In genomic region chr12:73207461-73207860, GRCm38 (mm10) we compare ENCODE assay signal across 11 mouse cellular contexts.
"Had no signal": no experiment of that assay in that cellular context is flagged by ENCODE, and none has a peak within 500 bp of the region (broad histone marks: within the 10 kb centered on the region; RNA-seq: fewer than 3 reads in every experiment).

No protein-coding gene starts in this region.

- H3K9ac ChIP-seq: limb, embryonic 12.5 days; liver, embryonic 15.5 days; midbrain, embryonic 13.5 days; neural tube, embryonic 15.5 days had no signal

- H3K9me3 ChIP-seq: limb, embryonic 12.5 days; liver, embryonic 15.5 days; midbrain, embryonic 13.5 days; neural tube, embryonic 15.5 days had no signal

- H3K36me3 ChIP-seq: limb, embryonic 12.5 days; liver, embryonic 15.5 days; midbrain, embryonic 13.5 days; neural tube, embryonic 15.5 days had no signal

- H3K4me2 ChIP-seq: limb, embryonic 12.5 days; liver, embryonic 15.5 days; midbrain, embryonic 13.5 days; neural tube, embryonic 15.5 days had no signal

- H3K4me3 ChIP-seq: limb, embryonic 12.5 days; liver, embryonic 15.5 days; midbrain, embryonic 13.5 days; neural tube, embryonic 15.5 days had no signal

- ATAC-seq: midbrain, embryonic 13.5 days had no signal

- H3K4me1 ChIP-seq: midbrain, embryonic 13.5 days; neural tube, embryonic 15.5 days had no signal

- H3K27ac ChIP-seq: liver, embryonic 15.5 days; midbrain, embryonic 13.5 days; neural tube, embryonic 15.5 days had no signal

- H3K27me3 ChIP-seq: limb, embryonic 12.5 days; liver, embryonic 15.5 days; midbrain, embryonic 13.5 days; neural tube, embryonic 15.5 days had no signal

- DNase-seq: kidney, postnatal 36 days; layer of hippocampus, adult 9-11 months; layer of hippocampus, postnatal 36 days; lung, postnatal 36 days; right cerebral cortex, adult 18-20 months; right cerebral cortex, postnatal 25 days; thymus, postnatal 4 days had no signal
